Mouse (Mus musculus) testis, adult 2 months (tissue): ENCODE results near the gene E330034G19Rik.

Source experiments
- CTCF ChIP-seq: fragments of 200-500 bp; IDR thresholded peaks from 2 replicates; pipeline ENCODE4 v1.5.1; 2012; ENCODE audit warnings: low read depth, mild to moderate bottlenecking, inconsistent platforms, low read length, moderate library complexity; ENCODE audit not compliant: control insufficient read depth, insufficient read depth, insufficient replicate concordance
- POLR2A ChIP-seq: fragments of 200-500 bp; IDR thresholded peaks from 2 replicates; pipeline ENCODE4 v1.6.1; 2012; ENCODE audit warnings: low read depth, mild to moderate bottlenecking, inconsistent platforms, low read length, moderate library complexity; ENCODE audit not compliant: control insufficient read depth

DNA sequence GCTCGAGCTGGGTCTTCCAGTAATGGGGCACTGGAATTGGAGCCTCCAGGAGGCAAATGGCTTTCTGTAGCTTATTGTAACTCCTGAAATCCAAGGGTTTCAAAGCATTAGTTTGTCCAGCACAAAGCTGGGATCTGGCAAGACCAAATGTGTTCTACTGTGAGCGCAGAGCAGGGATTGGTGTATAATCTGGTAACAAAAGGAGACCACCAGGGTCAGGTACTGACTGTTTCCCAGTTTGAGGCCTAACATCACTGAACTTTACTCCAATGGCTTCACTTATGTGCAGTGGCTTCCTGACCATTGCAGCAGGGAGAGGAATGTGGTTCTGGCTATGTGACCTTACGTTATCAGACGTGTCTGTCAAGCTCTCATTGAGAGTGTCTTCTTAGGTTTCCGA lies 617 bp downstream of the E330034G19Rik start:
- TF ChIP-seq CTCF (no peak), POLR2A (no peak)
